Mouse (Mus musculus) bone marrow, adult 2 months (tissue): ENCODE results near the gene Prss32. TPM values are rescaled to one million over a fixed set of nuclear protein-coding genes. Genes with fewer than 3 reads are reported as not detected.

ENCODE experiments used
- H3K27ac ChIP-seq: fragments of 200-500 bp; 2 replicates; pipeline ENCODE4 v1.5.1; 2012; ENCODE audit warnings: low read depth, mild to moderate bottlenecking, control low read depth, inconsistent platforms, low read length; ENCODE audit not compliant: control insufficient read depth, poor library complexity, insufficient read depth
- H3K4me1 ChIP-seq: fragments of 200-500 bp; 2 replicates; pipeline ENCODE4 v1.6.1; 2011; ENCODE audit warnings: low read length; ENCODE audit not compliant: control insufficient read depth, insufficient read depth
- H3K4me3 ChIP-seq: fragments of 200-500 bp; replicated peaks from 2 replicates; pipeline ENCODE3; 2011; ENCODE audit warnings: mild to moderate bottlenecking, low read depth, low read length, control low read depth; ENCODE audit not compliant: control insufficient read depth
- CTCF ChIP-seq: fragments of 200-500 bp; IDR thresholded peaks from 2 replicates; pipeline ENCODE4 v1.5.1; 2011; ENCODE audit warnings: low read length, control low read depth; ENCODE audit not compliant: control insufficient read depth, insufficient read depth
- POLR2A ChIP-seq: fragments of 200-500 bp; IDR thresholded peaks from 2 replicates; pipeline ENCODE4 v1.6.1; 2011; ENCODE audit warnings: low read depth, mild to moderate bottlenecking, control low read depth, low read length, borderline replicate concordance; ENCODE audit not compliant: control insufficient read depth
- WGBS: fragments of 180-500 bp; shearing (Covaris S2); methylation state at CpG from one replicate; pipeline ENCODE4 v1.1.7; 2018; 5-methylcytosine and 5-hydroxymethylcytosine counted together
- polyA plus RNA-seq: library from polyadenylated mRNA; stranded (reverse); fragments of >200 nt; gene quantifications from 2 replicates; pipeline ENCODE4 v1.2.4, GENCODE M21; 2011; ENCODE audit warnings: low replicate concordance; ENCODE audit not compliant: missing spikeins, insufficient read depth, insufficient read length

The Prss32 gene
- polyA plus RNA-seq, 1 experiment, result not detected

DNA sequence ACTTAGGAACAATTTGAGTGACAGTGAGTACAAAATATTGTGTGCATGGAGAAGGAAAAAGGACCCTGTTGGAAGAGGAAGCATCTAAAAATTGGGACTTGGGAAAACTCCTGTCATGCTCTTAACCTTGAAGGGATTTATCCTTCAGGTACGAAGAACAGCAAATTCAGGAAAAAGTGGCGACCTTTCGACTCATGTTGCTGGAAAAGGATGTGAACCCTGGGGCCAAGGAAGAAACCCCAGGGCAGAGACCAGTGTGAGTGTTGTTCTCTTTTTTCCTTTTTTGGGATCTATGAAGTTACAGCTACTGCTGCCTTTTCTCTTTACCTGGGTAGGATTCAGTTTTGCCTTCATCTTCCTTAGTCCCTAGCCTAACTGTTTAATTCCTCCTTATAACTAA lies 35.7 kb upstream of the Prss32 start:
- WGBS, result 90% methylated on average over 3 of the region's 3 CpGs
- Histone ChIP-seq H3K4me1 (peaks cover 1% of the 10 kb centered on the region; the same call in 1 of the 2 replicates), H3K27ac (no peak overlapping the region), H3K4me3 (no peak overlapping the region)
- TF ChIP-seq POLR2A, result no peak
- TF ChIP-seq CTCF, result no peak

DNA sequence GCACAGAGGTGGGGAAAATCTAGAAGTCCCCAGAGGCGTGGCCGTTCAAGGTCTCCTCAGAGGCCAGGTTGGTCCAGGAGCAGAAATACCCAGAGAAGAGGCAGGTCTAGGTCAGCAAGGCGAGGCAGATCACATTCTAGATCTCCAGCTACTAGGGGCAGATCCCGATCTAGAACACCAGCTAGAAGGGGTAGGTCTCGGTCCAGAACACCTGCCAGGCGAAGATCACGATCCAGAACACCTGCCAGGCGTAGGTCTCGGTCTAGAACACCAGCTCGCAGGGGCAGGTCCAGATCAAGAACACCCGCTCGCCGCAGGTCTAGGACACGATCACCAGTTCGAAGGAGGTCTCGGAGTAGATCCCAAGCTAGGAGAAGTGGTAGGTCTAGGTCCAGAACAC lies 28.0 kb upstream of the Prss32 start:
- no peaks in the 10 kb centered on the region for H3K4me1 ChIP-seq
- H3K27ac ChIP-seq, result no peak overlapping the region
- WGBS, result 97% methylated on average over 16 of the region's 16 CpGs
- no peak overlapping the region for H3K4me3 ChIP-seq
- TF ChIP-seq CTCF, result no peak
- no peak for TF ChIP-seq POLR2A

DNA sequence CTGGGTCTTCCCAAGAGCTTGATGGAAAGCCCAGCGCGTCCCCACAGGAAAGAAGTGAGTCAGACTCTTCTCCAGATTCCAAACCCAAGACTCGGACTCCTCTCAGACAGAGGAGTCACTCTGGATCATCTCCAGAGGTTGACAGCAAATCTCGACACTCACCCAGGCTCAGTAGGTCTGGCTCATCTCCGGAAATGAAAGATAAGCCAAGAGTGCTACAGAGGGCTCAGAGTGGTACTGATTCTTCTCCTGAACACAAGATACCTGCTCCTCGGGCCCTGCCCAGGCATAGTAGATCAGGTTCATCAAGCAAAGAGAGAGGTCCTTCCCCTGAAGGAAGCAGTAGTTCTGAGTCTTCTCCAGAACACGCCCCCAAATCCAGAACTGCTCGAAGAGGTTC lies 25.1 kb upstream of the Prss32 start:
- TF ChIP-seq CTCF (no peak), POLR2A (no peak)
- WGBS, result 96% methylated on average over 8 of the region's 8 CpGs
- no peaks in the 10 kb centered on the region for H3K4me1 ChIP-seq
- H3K4me3 ChIP-seq, result no peak overlapping the region
- H3K27ac ChIP-seq, result no peak overlapping the region

DNA sequence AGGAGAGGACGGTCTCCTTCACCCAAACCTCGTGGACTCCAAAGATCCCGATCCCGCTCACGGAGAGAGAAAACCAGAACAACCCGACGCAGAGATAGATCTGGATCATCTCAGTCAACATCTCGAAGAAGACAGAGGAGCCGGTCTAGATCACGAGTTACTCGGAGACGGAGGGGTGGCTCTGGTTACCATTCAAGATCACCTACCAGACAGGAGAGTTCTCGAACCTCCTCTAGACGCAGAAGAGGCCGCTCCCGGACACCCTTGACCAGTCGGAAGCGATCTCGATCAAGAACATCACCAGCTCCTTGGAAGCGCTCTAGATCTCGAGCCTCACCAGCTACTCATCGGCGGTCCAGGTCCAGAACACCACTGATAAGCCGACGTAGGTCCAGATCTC lies 24.4 kb upstream of the Prss32 start:
- Histone ChIP-seq H3K4me1 (no peaks in the 10 kb centered on the region), H3K27ac (no peak overlapping the region), H3K4me3 (no peak overlapping the region)
- TF ChIP-seq CTCF (no peak), POLR2A (no peak)
- 97% methylated on average over 25 of the region's 25 CpGs for WGBS

DNA sequence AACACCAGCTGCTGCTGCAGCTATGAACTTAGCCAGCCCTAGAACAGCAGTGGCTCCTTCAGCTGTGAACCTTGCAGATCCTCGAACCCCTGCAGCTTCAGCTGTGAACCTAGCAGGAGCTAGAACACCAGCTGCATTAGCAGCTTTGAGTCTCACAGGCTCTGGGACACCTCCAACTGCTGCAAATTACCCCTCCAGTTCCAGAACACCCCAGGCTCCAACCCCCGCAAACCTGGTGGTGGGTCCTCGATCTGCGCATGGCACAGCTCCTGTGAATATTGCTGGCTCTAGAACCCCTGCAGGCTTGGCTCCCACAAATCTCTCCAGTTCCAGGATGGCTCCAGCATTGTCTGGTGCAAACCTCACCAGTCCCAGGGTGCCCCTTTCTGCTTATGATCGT lies 22.9 kb upstream of the Prss32 start:
- 96% methylated on average over 5 of the region's 5 CpGs for WGBS
- TF ChIP-seq CTCF, result no peak
- no peak for TF ChIP-seq POLR2A

DNA sequence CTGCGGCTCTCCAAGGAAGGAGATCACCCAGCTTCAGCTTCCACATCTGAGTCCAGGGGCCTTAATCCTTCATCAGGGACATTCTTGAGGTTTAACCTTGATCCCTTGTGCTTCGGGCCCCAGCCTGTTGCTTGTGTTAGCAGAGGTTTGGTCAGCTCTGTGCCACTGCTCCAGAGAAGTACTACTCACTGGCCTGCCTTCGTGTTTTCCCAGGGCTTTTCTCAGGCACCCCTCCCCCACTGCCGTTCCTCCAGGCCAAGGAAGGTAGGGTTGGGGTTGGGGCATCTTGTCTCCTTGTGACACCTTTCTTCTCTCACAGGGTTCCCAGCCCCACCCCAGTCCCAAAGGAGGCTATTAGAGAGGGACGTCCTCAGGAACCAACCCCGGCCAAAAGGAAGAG lies 21.6 kb upstream of the Prss32 start:
- no peak overlapping the region for H3K27ac ChIP-seq
- no peaks in the 10 kb centered on the region for H3K4me1 ChIP-seq
- no peak overlapping the region for H3K4me3 ChIP-seq
- TF ChIP-seq POLR2A (no peak), CTCF (no peak)
- WGBS, result 81% methylated on average over 6 of the region's 6 CpGs

More for the DNA sequence above, 22.9 kb upstream of the Prss32 start:
- no peak overlapping the region for H3K27ac ChIP-seq
- H3K4me1 ChIP-seq, result no peaks in the 10 kb centered on the region
- H3K4me3 ChIP-seq, result no peak overlapping the region

DNA sequence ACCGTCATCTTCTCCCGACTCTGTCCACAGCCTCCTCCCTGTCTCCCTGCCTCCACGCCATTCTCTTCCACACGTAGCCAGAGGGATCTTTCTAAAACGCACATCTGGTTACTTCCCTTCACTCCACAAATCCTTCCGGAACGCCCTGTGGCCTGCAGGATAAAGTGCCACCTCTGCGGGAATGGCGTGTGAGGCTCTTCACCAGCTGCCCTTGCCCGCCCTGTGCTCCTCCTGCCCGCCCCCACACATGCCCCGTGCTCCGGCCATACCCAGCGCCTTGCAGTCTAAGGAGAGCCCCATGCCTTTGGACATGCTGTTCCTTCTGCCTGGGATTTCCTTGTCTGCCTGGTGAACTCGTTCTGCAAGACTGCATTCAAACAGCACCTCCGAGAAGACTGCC lies 20.6 kb upstream of the Prss32 start:
- no peak overlapping the region for H3K27ac ChIP-seq
- H3K4me1 ChIP-seq, result no peaks in the 10 kb centered on the region; the same call in 1 of the 2 replicates
- no peak for TF ChIP-seq CTCF
- TF ChIP-seq POLR2A, result 0 out of 2 replicates have a peak, but pooled peaks have one; percentile 12
- no peak overlapping the region for H3K4me3 ChIP-seq
- 90% methylated on average over 16 of the region's 16 CpGs for WGBS

DNA sequence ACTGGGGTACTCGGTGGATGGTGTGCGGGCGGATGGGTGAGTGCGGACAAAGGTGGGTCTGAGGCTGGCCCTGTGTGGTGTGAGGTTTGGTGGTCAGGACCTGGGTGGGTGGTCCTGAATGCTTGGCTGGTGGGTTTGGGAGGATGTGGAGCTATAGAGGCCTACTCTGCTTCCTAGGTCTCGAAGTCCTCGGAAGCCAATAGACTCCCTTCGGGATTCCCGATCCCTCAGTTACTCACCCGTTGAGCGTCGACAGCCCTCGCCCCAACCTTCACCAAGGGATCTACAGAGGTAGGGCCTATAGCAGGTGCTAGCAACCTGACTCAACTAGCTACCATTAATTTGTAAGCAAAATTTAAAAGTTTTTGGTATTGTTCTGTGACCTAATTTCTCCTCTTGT lies 20.0 kb upstream of the Prss32 start:
- Histone ChIP-seq H3K4me1 (no peaks in the 10 kb centered on the region; the same call in 1 of the 2 replicates), H3K4me3 (no peak overlapping the region), H3K27ac (no peak overlapping the region)
- 96% methylated on average over 12 of the region's 12 CpGs for WGBS
- TF ChIP-seq CTCF, result no peak
- no peak for TF ChIP-seq POLR2A

DNA sequence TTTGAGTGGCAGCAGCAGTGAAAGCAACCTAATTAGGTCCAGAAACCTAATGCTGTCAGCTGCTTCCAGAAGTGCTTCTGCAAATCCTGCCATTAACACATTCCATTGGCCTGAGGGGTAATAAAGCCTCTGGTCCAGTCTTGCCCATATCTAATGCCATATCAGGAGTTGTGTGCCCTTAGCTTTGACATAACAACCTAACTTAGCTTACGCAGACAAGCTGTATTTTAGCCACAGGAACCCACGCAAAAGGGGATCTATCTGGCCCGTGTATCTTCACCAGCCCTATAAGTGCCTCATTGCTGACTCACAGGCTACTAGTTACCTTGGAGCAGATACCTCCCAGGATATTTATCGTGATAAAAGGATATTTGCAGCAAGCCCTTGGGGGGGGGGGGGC lies 18.1 kb upstream of the Prss32 start:
- Histone ChIP-seq H3K4me1 (no peaks in the 10 kb centered on the region; the same call in 1 of the 2 replicates), H3K4me3 (no peak overlapping the region)
- 71% methylated on average over 4 of the region's 4 CpGs for WGBS

More for the DNA sequence above, 18.1 kb upstream of the Prss32 start:
- no peak overlapping the region for H3K27ac ChIP-seq
- TF ChIP-seq CTCF (no peak), POLR2A (no peak)
